Mouse (Mus musculus): ENCODE data around the gene Srek1ip1.

- no peak for TF ChIP-seq CTCF (IDR thresholded peaks at IDR 0.05; ENCODE audit: insufficient read depth, low read depth, low read length)
- no peak for TF ChIP-seq POLR2A (IDR thresholded peaks at IDR 0.05; ENCODE audit: insufficient read depth, low read depth, low read length)
Observed at GRCm38 (mm10) chr13:104799566-104800182, 7.4 kb downstream of the Srek1ip1 start.
